Mouse (Mus musculus) ES-Bruce4 (cell line): Measurements from ENCODE around the gene Fstl4.

Experiments used
- CTCF ChIP-seq: IDR thresholded peaks from one replicate; pipeline ENCODE4 v1.8.1; 2011; ENCODE audit warnings: low read depth, low read length
- EP300 ChIP-seq: IDR thresholded peaks from 2 replicates; pipeline ENCODE4 v1.6.1; 2011; ENCODE audit warnings: low read depth, low read length; ENCODE audit not compliant: insufficient read depth

DNA sequence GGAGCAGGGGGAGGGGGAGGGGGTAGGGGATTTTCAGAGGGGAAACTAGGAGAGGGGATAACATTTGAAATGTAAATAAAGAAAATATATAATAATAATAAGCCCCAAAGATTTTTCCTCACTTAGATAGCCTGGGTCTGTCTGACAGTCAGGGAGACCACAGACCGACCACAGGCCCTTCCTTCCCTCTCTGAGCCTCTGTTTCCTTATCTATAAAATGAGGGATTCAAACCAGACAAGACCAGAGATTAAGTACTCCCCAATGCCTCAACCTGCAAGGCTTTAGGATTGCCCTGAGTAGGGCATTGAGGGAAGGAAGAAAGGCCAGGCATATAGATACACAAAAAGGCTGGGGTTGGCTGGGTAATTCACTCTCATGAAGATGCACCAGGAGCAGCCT lies 307.2 kb downstream of the Fstl4 start:
- no peak for TF ChIP-seq CTCF
- TF ChIP-seq EP300: no peak
